In the genomic region with DNA sequence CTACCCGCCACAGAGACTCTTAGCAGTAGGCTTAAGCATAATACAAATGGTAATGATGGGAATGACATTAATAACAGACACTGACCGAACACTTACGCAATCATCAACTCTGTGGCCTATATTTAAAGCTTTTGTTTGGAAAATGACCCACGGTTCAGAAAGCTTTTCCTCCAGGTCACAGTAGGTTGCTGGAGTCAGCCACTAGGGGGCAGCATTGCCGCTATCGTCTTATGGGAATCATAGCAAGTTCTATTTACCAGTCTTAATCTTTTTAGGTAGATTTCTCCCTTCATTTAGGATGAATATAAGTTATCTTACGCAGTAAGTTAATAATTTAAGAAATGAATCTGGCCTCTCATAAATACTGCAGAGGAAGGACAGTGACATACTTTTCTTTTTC, we compare ENCODE assay signal across 8 mouse cellular contexts.
DNase-seq lines count a peak whose midpoint lies in the region; ATAC-seq and TF ChIP-seq lines count a peak whose summit lies in the region.

No protein-coding gene starts in this region.

- no peak for TF ChIP-seq POLR2A in lung, adult 2 months (IDR thresholded peaks at IDR 0.05; ENCODE audit: borderline replicate concordance, extremely low read depth, low read depth, low read length)

- H3K27ac ChIP-seq in midbrain, embryonic 14.5 days (replicated peaks; ENCODE audit: low read depth, low read length), result no peak overlapping the region
- H3K27ac ChIP-seq in midbrain, embryonic 16.5 days (ENCODE audit: low read length), result no peak overlapping the region

- peak; percentile 83 for TF ChIP-seq CTCF in lung, adult 2 months (IDR thresholded peaks at IDR 0.05; ENCODE audit: insufficient read depth, low read length)

- no peaks in the 10 kb centered on the region for H3K36me3 ChIP-seq in midbrain, embryonic 14.5 days (ENCODE audit: control insufficient read depth, insufficient read depth, low read length)
- no peaks in the 10 kb centered on the region for H3K36me3 ChIP-seq in midbrain, embryonic 16.5 days (ENCODE audit: control insufficient read depth, insufficient read depth, low read length)

- ATAC-seq in midbrain, embryonic 14.5 days (ENCODE audit: low FRiP score, low TSS enrichment), result no peak
- no peak for ATAC-seq in midbrain, embryonic 16.5 days
- ATAC-seq in inflammation-experienced regulatory T-cells, adult 6 months, result no peak

- no peaks in the 10 kb centered on the region for H3K27me3 ChIP-seq in midbrain, embryonic 14.5 days (ENCODE audit: control insufficient read depth, insufficient read depth, low read length)
- no peaks in the 10 kb centered on the region for H3K27me3 ChIP-seq in midbrain, embryonic 16.5 days (ENCODE audit: control insufficient read depth, insufficient read depth, low read depth, low read length)

- no peak overlapping the region for H3K4me2 ChIP-seq in midbrain, embryonic 14.5 days (ENCODE audit: low read length)
- H3K4me2 ChIP-seq in midbrain, embryonic 16.5 days (ENCODE audit: low read length), result no peak overlapping the region

- no peaks in the 10 kb centered on the region for H3K4me1 ChIP-seq in midbrain, embryonic 14.5 days (ENCODE audit: control insufficient read depth, insufficient read depth, low read length)
- peaks cover 5% of the 10 kb centered on the region; the same call in 1 of the 2 replicates for H3K4me1 ChIP-seq in midbrain, embryonic 16.5 days (ENCODE audit: control insufficient read depth, insufficient read depth, low read length)
- H3K4me1 ChIP-seq in lung, adult 2 months (ENCODE audit: control insufficient read depth, insufficient read depth, low read length), result no peaks in the 10 kb centered on the region

- H3K9me3 ChIP-seq in midbrain, embryonic 14.5 days (ENCODE audit: control insufficient read depth, low read length), result no peaks in the 10 kb centered on the region
- H3K9me3 ChIP-seq in midbrain, embryonic 16.5 days (replicated peaks; ENCODE audit: control insufficient read depth, low read length, poor library complexity, severe bottlenecking), result no peaks in the 10 kb centered on the region

- peak; percentile 91 for DNase-seq in midbrain, embryonic 14.5 days
- DNase-seq in adrenal gland, postnatal 14 days, result peak; percentile 89
- DNase-seq in embryo, embryonic 9.5 days (ENCODE audit: extremely low spot score), result peak; percentile 67
- DNase-seq in kidney, postnatal 14 days, result peak; percentile 67
- DNase-seq in lung, adult 2 months, result peak; percentile 63
- DNase-seq in spleen, postnatal 10 days (ENCODE audit: low spot score in 2 of 2), result peak; percentile 34 to 79

- 17% methylated on average over 7 of the region's 7 CpGs for WGBS in midbrain, embryonic 14.5 days
- 12% methylated on average over 7 of the region's 7 CpGs for WGBS in midbrain, embryonic 16.5 days
- 15% methylated on average over 7 of the region's 7 CpGs for WGBS in lung, adult 2 months

- no peak overlapping the region for H3K9ac ChIP-seq in midbrain, embryonic 14.5 days (replicated peaks; ENCODE audit: low read length)
- no peak overlapping the region for H3K9ac ChIP-seq in midbrain, embryonic 16.5 days (ENCODE audit: low read depth, low read length)

- no peak overlapping the region for H3K4me3 ChIP-seq in midbrain, embryonic 14.5 days (replicated peaks; ENCODE audit: low read depth, low read length)
- no peak overlapping the region for H3K4me3 ChIP-seq in midbrain, embryonic 16.5 days (ENCODE audit: low read depth, low read length)
- H3K4me3 ChIP-seq in lung, adult 2 months (replicated peaks; ENCODE audit: extremely low read depth, low read depth, low read length), result no peak overlapping the region
